Comparison of ENCODE assay signal across 8 mouse cellular contexts in genomic region chr10:94198482-94199405, GRCm38 (mm10). TPM values are rescaled to one million over a fixed set of nuclear protein-coding genes. Genes with fewer than 3 reads are reported as not detected.
DNase-seq lines count a peak whose midpoint lies in the region; ATAC-seq lines count a peak whose summit lies in the region.

TSS of gene Ndufa12 (plus strand) at chr10:94198720.

- H3K36me3 ChIP-seq in hindbrain, embryonic 12.5 days = peaks cover 34% of the 10 kb centered on the region

- peak within 1 kb of the TSS; percentile 68 for H3K9ac ChIP-seq in hindbrain, embryonic 12.5 days

- H3K4me1 ChIP-seq in hindbrain, embryonic 12.5 days = peaks cover 8% of the 10 kb centered on the region

- peak within 1 kb of the TSS; percentile 61 for H3K4me3 ChIP-seq in hindbrain, embryonic 12.5 days

- H3K4me2 ChIP-seq in hindbrain, embryonic 12.5 days (replicated peaks) = peak within 1 kb of the TSS; percentile 81

- DNase-seq in NIH3T3 (ENCODE audit: low read depth) = peak; percentile 96
- peak; percentile 96 to 97 for DNase-seq in cerebellum, postnatal 10 days
- DNase-seq in frontal cortex, postnatal 10 days (ENCODE audit: low spot score in 2 of 2) = peak; percentile 87 to 94
- DNase-seq in layer of hippocampus, postnatal 14 days (ENCODE audit: low spot score in 2 of 2) = peak; percentile 95 to 96
- peak; percentile 96 for DNase-seq in lung, postnatal 14 days
- DNase-seq in retina, adult 2 months (ENCODE audit: low read depth, low spot score) = peak; percentile 89
- DNase-seq in thymus, postnatal 36 days = peak; percentile 94 to 96

- no peaks in the 10 kb centered on the region for H3K27me3 ChIP-seq in hindbrain, embryonic 12.5 days

- peak within 1 kb of the TSS; percentile 70 for H3K27ac ChIP-seq in hindbrain, embryonic 12.5 days

- under 1% methylated on average over 46 of the region's 46 CpGs for WGBS in hindbrain, embryonic 12.5 days

- H3K9me3 ChIP-seq in hindbrain, embryonic 12.5 days (replicated peaks) = no peaks in the 10 kb centered on the region

- ATAC-seq in hindbrain, embryonic 12.5 days (ENCODE audit: low FRiP score) = peak; percentile 95

RNA-seq across cellular contexts. Expression of gene Ndufa12, which starts in this region (rescaled TPM):
- 366 and 400 TPM in 2 replicates for polyA plus RNA-seq in hindbrain, embryonic 12.5 days (2016; fragmentation: Nextera tagmentation; extraction: Ambion mirVana)
- total RNA-seq in layer of hippocampus, postnatal 14 days (2021) = 100 to 1,000 TPM; 255 to 259 TPM

Comparison
In these comparisons a context has a peak if more than half of its experiments do, and no peak if none do; other contexts are left out.
1. Peak in every context shown above with its lines: DNase-seq, ATAC-seq, H3K4me3 ChIP-seq and H3K27ac ChIP-seq.